Mouse (Mus musculus) ES-E14 (cell line): ENCODE results near the gene Itprid2. TPM values are rescaled to one million over a fixed set of nuclear protein-coding genes. Genes with fewer than 3 reads are reported as not detected.

Source experiments
- DNase-seq: peaks from one replicate; pipeline ENCODE4 v3.0.0-alpha.2; 2013; ENCODE audit warnings: low read depth, low spot score
- H3K27ac ChIP-seq: 2 replicates; pipeline ENCODE4 v1.5.1; 2012; ENCODE audit warnings: low read depth, mild to moderate bottlenecking, low read length, moderate library complexity, mixed read lengths; ENCODE audit not compliant: poor library complexity, insufficient read depth, severe bottlenecking
- H3K36me3 ChIP-seq: 2 replicates; pipeline ENCODE4 v1.6.1; 2012; ENCODE audit warnings: mild to moderate bottlenecking, low read length, moderate library complexity, mixed read lengths; ENCODE audit not compliant: control insufficient read depth, poor library complexity, insufficient read depth, severe bottlenecking
- H3K4me1 ChIP-seq, 2 experiments: fragments of 150-350 bp in 1 of 2; sonication (generic) in 1 of 2; 2 replicates each; pipeline ENCODE4 v1.6.1; 2012; ENCODE audit warnings: low read length in 2 of 2, mild to moderate bottlenecking in 1 of 2, mixed read lengths in 1 of 2; ENCODE audit not compliant: control insufficient read depth in 2 of 2, insufficient read depth in 2 of 2, poor library complexity in 1 of 2
- H3K4me3 ChIP-seq, 2 experiments: fragments of 150-350 bp in 1 of 2; sonication (generic) in 1 of 2; 2 replicates each; pipeline ENCODE4 v1.5.1; 2012; ENCODE audit warnings: low read length in 2 of 2, low read depth in 1 of 2, mild to moderate bottlenecking in 1 of 2, mixed read lengths in 1 of 2; ENCODE audit not compliant: insufficient read depth in 1 of 2, poor library complexity in 1 of 2, severe bottlenecking in 1 of 2
- H3K9ac ChIP-seq: 2 replicates; pipeline ENCODE4 v1.6.1; 2012; ENCODE audit warnings: low read depth, mild to moderate bottlenecking, low read length, mixed read lengths; ENCODE audit not compliant: poor library complexity, insufficient read depth, severe bottlenecking
- H3K9me3 ChIP-seq: fragments of 150-350 bp; sonication (generic); 2 replicates; pipeline ENCODE4 v1.6.1; 2012; ENCODE audit warnings: low read depth, mild to moderate bottlenecking, low read length; ENCODE audit not compliant: control insufficient read depth, insufficient read depth
- CHD2 ChIP-seq: IDR thresholded peaks from 2 replicates; pipeline ENCODE4 v1.6.1; 2014; ENCODE audit warnings: mild to moderate bottlenecking, low read depth, low read length, inconsistent platforms
- HCFC1 ChIP-seq: IDR thresholded peaks from 2 replicates; pipeline ENCODE4 v1.6.1; 2012; ENCODE audit warnings: low read length, inconsistent platforms, borderline replicate concordance; ENCODE audit not compliant: insufficient read depth
- MAFK ChIP-seq: IDR thresholded peaks from 2 replicates; pipeline ENCODE4 v1.6.1; 2014; ENCODE audit warnings: mild to moderate bottlenecking, low read depth, low read length, inconsistent platforms; ENCODE audit not compliant: insufficient read depth
- ZC3H11A ChIP-seq: IDR thresholded peaks from 2 replicates; pipeline ENCODE4 v1.6.1; 2012; ENCODE audit warnings: low read depth, mild to moderate bottlenecking, inconsistent platforms, low read length, borderline replicate concordance
- ZNF384 ChIP-seq: IDR thresholded peaks from 2 replicates; pipeline ENCODE4 v1.6.1; 2012; ENCODE audit warnings: low read depth, low read length, inconsistent platforms
- in situ Hi-C, 2 experiments: fragments of 600-800 bp; cut with MboI; formaldehyde crosslinking; loops; one replicate each; pipeline ENCODE4 v1.15.1; 2025; ENCODE audit warnings: low sequenced_read_pairs in 2 of 2, inconsistent platforms in 1 of 2; ENCODE audit not compliant: unreplicated experiment in 2 of 2
- total RNA-seq: library from RNA; depleted of rRNA; stranded (reverse); fragments of 300-350 nt; gene quantifications from 2 replicates; pipeline ENCODE4 v1.2.3, GENCODE M21; 2012

Itprid2 gene
- total RNA-seq, 1 experiment = 12.1 TPM

GRCm38 (mm10) chr2:79660417-79661185 lies 25.4 kb downstream of the Itprid2 start:
- Histone ChIP-seq H3K27ac (no peak overlapping the region), H3K4me1 (no peaks in the 10 kb centered on the region), H3K36me3 (peaks cover 13% of the 10 kb centered on the region), H3K4me3 (no peak overlapping the region), H3K9me3 (no peaks in the 10 kb centered on the region), H3K9ac (no peak overlapping the region)
- in situ Hi-C loops = no loop called here
- DNase-seq = no peak
- no peak for TF ChIP-seq MAFK
- no peak for TF ChIP-seq ZNF384
- no peak for TF ChIP-seq CHD2
- TF ChIP-seq ZC3H11A = no peak

- H3K4me1 ChIP-seq = no peaks in the 10 kb centered on the region
- H3K36me3 ChIP-seq = peaks cover 13% of the 10 kb centered on the region
- DNase-seq = no peak
- H3K9ac ChIP-seq = no peak overlapping the region
- in situ Hi-C loops = no loop called here
- no peak for TF ChIP-seq ZNF384
- no peak for TF ChIP-seq HCFC1
- no peak for TF ChIP-seq CHD2
- TF ChIP-seq MAFK = no peak
- no peak for TF ChIP-seq ZC3H11A
- no peak overlapping the region for H3K27ac ChIP-seq
- H3K9me3 ChIP-seq = no peaks in the 10 kb centered on the region
- H3K4me3 ChIP-seq = no peak overlapping the region
Observed at GRCm38 (mm10) chr2:79661486-79662104, 26.4 kb downstream of the Itprid2 start.

- in situ Hi-C loops = no loop called here
- no peak overlapping the region for H3K9ac ChIP-seq
- H3K4me1 ChIP-seq = 0 out of 4 replicates have a peak, but pooled peaks cover 0 to 2% of the 10 kb centered on the region in 2 experiments
- peaks cover 6% of the 10 kb centered on the region for H3K36me3 ChIP-seq
- H3K9me3 ChIP-seq = no peaks in the 10 kb centered on the region
- H3K4me3 ChIP-seq = no peak overlapping the region
- TF ChIP-seq ZC3H11A (no peak), MAFK (no peak), HCFC1 (no peak), ZNF384 (no peak), CHD2 (no peak)
- DNase-seq = no peak
- H3K27ac ChIP-seq = no peak overlapping the region
Observed at GRCm38 (mm10) chr2:79664532-79665286, 29.6 kb downstream of the Itprid2 start.

GRCm38 (mm10) chr2:79665492-79665891 lies 30.3 kb downstream of the Itprid2 start:
- Histone ChIP-seq H3K4me3 (no peak overlapping the region), H3K27ac (no peak overlapping the region), H3K36me3 (peaks cover 6% of the 10 kb centered on the region), H3K9ac (no peak overlapping the region), H3K9me3 (no peaks in the 10 kb centered on the region), H3K4me1 (0 out of 4 replicates have a peak, but pooled peaks cover 0 to 2% of the 10 kb centered on the region in 2 experiments)
- no peak for DNase-seq
- TF ChIP-seq CHD2 (no peak), HCFC1 (no peak), ZC3H11A (no peak), MAFK (no peak), ZNF384 (no peak)
- in situ Hi-C loops = no loop called here
